Mouse (Mus musculus): ENCODE measurements around the gene Mtmr12. TPM values are rescaled to one million over a fixed set of nuclear protein-coding genes. Genes with fewer than 3 reads are reported as not detected.

Mtmr12 gene
- polyA plus RNA-seq, 1 experiment, result 12.1 TPM

DNA sequence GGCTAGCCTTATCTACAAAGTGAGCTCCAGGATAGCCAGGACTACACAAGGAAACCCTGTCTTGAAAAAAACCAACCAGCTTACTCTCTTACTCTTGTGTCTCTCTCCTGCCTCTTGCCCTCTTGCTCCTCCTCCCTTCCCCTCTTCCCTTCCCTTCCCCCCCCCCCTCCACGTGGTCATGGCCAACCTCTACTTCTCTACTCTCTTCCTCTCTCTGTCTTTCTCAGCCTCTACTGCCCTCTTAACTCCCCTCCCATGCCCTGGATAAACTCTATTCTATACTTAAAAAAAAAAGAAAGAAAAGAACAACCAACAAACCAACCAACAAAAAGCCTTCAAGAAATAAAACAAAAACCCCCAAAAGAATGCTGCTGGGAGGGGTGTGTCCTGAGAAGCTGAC is 30.7 kb downstream of the Mtmr12 start:
- Histone ChIP-seq H3K4me1 (ENCODE audit: control insufficient read depth, insufficient read depth, low read length) (peaks cover 2% of the 10 kb centered on the region; the same call in 1 of the 2 replicates), H3K4me3 (replicated peaks; ENCODE audit: control insufficient read depth, low read depth, low read length) (no peak overlapping the region), H3K27ac (ENCODE audit: control insufficient read depth, insufficient read depth, low read depth, low read length, poor library complexity) (no peak overlapping the region)
- TF ChIP-seq CTCF (IDR thresholded peaks at IDR 0.05; ENCODE audit: control insufficient read depth, insufficient read depth, low read length) (no peak), POLR2A (IDR thresholded peaks at IDR 0.05; ENCODE audit: borderline replicate concordance, control insufficient read depth, low read depth, low read length) (no peak)
- 0% methylated on average over 1 of the region's 1 CpGs for WGBS

DNA sequence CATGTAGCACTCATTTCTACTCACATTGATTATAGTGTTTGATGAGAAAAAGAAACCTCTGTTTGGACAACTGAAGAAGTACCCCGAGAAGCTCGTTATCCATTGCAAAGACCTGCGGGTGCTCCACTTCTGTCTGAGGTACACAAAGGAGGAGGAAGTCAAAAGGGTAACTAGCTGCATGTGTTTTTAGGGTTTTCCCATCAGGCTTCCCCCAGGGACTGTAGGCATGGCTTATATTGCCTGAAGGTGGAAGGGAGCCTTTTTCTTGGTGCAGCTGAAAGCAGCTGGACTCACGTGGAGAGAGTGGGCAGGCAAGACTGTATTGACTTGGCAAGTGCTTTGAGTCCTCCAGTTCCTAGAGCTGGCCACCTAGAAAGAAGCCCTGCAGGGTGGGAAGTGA is 31.2 kb downstream of the Mtmr12 start:
- TF ChIP-seq POLR2A (IDR thresholded peaks at IDR 0.05; ENCODE audit: borderline replicate concordance, control insufficient read depth, low read depth, low read length) (no peak), CTCF (IDR thresholded peaks at IDR 0.05; ENCODE audit: control insufficient read depth, insufficient read depth, low read length) (no peak)
- Histone ChIP-seq H3K4me3 (replicated peaks; ENCODE audit: control insufficient read depth, low read depth, low read length) (no peak overlapping the region), H3K27ac (ENCODE audit: control insufficient read depth, insufficient read depth, low read depth, low read length, poor library complexity) (no peak overlapping the region), H3K4me1 (ENCODE audit: control insufficient read depth, insufficient read depth, low read length) (peaks cover 2% of the 10 kb centered on the region; the same call in 1 of the 2 replicates)
- WGBS, result 90% methylated on average over 4 of the region's 4 CpGs

- 48% methylated on average over 2 of the region's 2 CpGs for WGBS
- peaks cover 2% of the 10 kb centered on the region; the same call in 1 of the 2 replicates for H3K4me1 ChIP-seq (ENCODE audit: control insufficient read depth, insufficient read depth, low read length)
- no peak overlapping the region for H3K4me3 ChIP-seq (replicated peaks; ENCODE audit: control insufficient read depth, low read depth, low read length)
- no peak overlapping the region for H3K27ac ChIP-seq (ENCODE audit: control insufficient read depth, insufficient read depth, low read depth, low read length, poor library complexity)
- TF ChIP-seq CTCF (IDR thresholded peaks at IDR 0.05; ENCODE audit: control insufficient read depth, insufficient read depth, low read length), result no peak
- TF ChIP-seq POLR2A (IDR thresholded peaks at IDR 0.05; ENCODE audit: borderline replicate concordance, control insufficient read depth, low read depth, low read length), result no peak
These were observed 32.1 kb downstream of the Mtmr12 start for GRCm38 (mm10) chr15:12236961-12237360.

GRCm38 (mm10) chr15:12237539-12237938 is 32.7 kb downstream of the Mtmr12 start:
- peaks cover 2% of the 10 kb centered on the region; the same call in 1 of the 2 replicates for H3K4me1 ChIP-seq (ENCODE audit: control insufficient read depth, insufficient read depth, low read length)
- H3K4me3 ChIP-seq (replicated peaks; ENCODE audit: control insufficient read depth, low read depth, low read length), result no peak overlapping the region
- no peak for TF ChIP-seq POLR2A (IDR thresholded peaks at IDR 0.05; ENCODE audit: borderline replicate concordance, control insufficient read depth, low read depth, low read length)
- no peak for TF ChIP-seq CTCF (IDR thresholded peaks at IDR 0.05; ENCODE audit: control insufficient read depth, insufficient read depth, low read length)
- no peak overlapping the region for H3K27ac ChIP-seq (ENCODE audit: control insufficient read depth, insufficient read depth, low read depth, low read length, poor library complexity)
- WGBS, result 74% methylated on average over 4 of the region's 4 CpGs

DNA sequence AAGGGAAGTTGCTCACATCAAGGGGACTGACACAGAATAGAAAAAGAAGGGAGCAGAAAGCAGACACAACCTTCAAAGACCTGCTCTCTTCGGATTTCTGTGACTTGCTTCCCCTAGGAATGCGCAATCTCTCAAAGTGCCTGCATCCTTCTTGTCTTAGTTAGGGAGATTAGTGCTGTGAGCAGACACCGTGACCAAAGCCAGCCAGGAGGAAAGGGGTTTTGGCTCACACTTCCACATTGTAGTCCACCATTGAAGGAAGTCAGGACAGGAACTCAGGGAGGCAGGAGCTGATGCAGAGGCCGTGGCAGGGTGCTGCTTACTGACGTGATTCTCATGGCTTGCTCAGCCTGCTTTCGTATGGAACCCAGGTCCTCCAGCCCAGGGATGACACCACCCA is 33.5 kb downstream of the Mtmr12 start:
- WGBS, result 82% methylated on average over 6 of the region's 6 CpGs
- H3K4me1 ChIP-seq (ENCODE audit: control insufficient read depth, insufficient read depth, low read length), result peaks cover 2% of the 10 kb centered on the region; the same call in 1 of the 2 replicates
- no peak overlapping the region for H3K27ac ChIP-seq (ENCODE audit: control insufficient read depth, insufficient read depth, low read depth, low read length, poor library complexity)
- TF ChIP-seq POLR2A (IDR thresholded peaks at IDR 0.05; ENCODE audit: borderline replicate concordance, control insufficient read depth, low read depth, low read length) (no peak), CTCF (IDR thresholded peaks at IDR 0.05; ENCODE audit: control insufficient read depth, insufficient read depth, low read length) (no peak)
- H3K4me3 ChIP-seq (replicated peaks; ENCODE audit: control insufficient read depth, low read depth, low read length), result no peak overlapping the region

- 78% methylated on average over 3 of the region's 3 CpGs for WGBS
- Histone ChIP-seq H3K27ac (ENCODE audit: control insufficient read depth, insufficient read depth, low read depth, low read length, poor library complexity) (no peak overlapping the region), H3K4me3 (replicated peaks; ENCODE audit: control insufficient read depth, low read depth, low read length) (no peak overlapping the region), H3K4me1 (ENCODE audit: control insufficient read depth, insufficient read depth, low read length) (peaks cover 2% of the 10 kb centered on the region; the same call in 1 of the 2 replicates)
- no peak for TF ChIP-seq POLR2A (IDR thresholded peaks at IDR 0.05; ENCODE audit: borderline replicate concordance, control insufficient read depth, low read depth, low read length)
- no peak for TF ChIP-seq CTCF (IDR thresholded peaks at IDR 0.05; ENCODE audit: control insufficient read depth, insufficient read depth, low read length)
These were observed 36.0 kb downstream of the Mtmr12 start for GRCm38 (mm10) chr15:12240705-12241328.

DNA sequence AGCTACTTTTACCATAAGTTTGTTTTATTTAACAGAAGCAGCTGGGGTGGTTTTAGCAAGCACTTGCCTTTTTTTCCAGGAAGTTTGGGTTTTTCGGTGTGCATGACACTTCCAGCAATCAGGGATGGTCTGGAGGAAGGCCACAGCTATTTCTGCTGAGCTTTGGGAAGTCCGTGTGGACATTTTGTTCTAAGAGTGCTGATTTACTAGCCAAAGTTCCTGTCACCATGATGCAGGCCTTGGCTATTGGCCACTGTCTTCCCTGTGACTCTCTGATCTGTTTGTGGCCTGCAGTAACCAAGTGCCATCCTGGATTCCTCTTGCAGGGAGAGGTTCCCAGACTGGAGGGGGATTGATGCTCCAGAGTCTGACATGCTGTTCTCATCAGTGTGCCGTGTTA is 39.0 kb downstream of the Mtmr12 start:
- WGBS, result 77% methylated on average over 3 of the region's 3 CpGs
- H3K4me1 ChIP-seq (ENCODE audit: control insufficient read depth, insufficient read depth, low read length), result no peaks in the 10 kb centered on the region
- no peak overlapping the region for H3K27ac ChIP-seq (ENCODE audit: control insufficient read depth, insufficient read depth, low read depth, low read length, poor library complexity)
- TF ChIP-seq POLR2A (IDR thresholded peaks at IDR 0.05; ENCODE audit: borderline replicate concordance, control insufficient read depth, low read depth, low read length) (no peak), CTCF (IDR thresholded peaks at IDR 0.05; ENCODE audit: control insufficient read depth, insufficient read depth, low read length) (no peak)
- H3K4me3 ChIP-seq (replicated peaks; ENCODE audit: control insufficient read depth, low read depth, low read length), result no peak overlapping the region

DNA sequence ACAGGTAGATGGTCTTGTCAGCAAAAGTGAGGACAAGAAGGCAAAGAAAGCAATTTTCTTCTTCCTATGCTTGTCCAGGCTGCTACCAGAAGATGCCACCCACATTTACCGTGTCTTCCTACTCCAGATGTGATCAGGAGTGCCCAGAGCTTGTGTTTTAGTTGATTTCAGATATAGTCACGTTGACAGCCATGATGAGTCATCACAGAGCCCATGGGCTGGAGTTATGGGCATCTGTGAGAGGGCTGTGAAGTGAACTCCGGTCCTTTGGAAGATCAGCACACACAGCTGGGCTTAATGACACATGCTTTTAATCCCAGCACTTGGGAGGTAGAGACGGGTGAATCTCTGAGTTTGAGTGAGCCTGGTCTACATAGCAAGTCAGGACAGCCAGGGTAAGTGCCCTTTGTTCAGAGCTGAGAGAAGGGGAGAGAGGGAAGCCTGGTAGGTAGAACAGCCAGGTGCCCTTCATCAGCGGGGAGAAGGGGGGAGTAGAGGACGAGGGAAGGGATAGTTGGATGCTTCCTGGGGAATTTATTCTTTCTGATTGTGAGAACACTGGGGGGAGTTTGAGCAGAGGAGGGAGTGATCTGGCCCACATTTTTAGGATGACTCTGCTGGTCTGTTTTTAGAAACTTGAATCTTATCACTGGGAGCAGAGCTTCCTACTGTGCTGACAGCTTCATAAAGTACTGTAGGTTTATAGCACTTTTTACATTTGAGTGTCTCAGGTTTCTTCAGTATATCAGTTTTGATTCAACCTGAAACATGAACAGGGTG is 40.9 kb downstream of the Mtmr12 start:
- Histone ChIP-seq H3K4me1 (ENCODE audit: control insufficient read depth, insufficient read depth, low read length) (no peaks in the 10 kb centered on the region), H3K4me3 (replicated peaks; ENCODE audit: control insufficient read depth, low read depth, low read length) (no peak overlapping the region), H3K27ac (ENCODE audit: control insufficient read depth, insufficient read depth, low read depth, low read length, poor library complexity) (no peak overlapping the region)
- 47% methylated on average over 6 of the region's 6 CpGs for WGBS
- TF ChIP-seq CTCF (IDR thresholded peaks at IDR 0.05; ENCODE audit: control insufficient read depth, insufficient read depth, low read length) (no peak), POLR2A (IDR thresholded peaks at IDR 0.05; ENCODE audit: borderline replicate concordance, control insufficient read depth, low read depth, low read length) (no peak)

All from bone marrow, adult 2 months (tissue).